Mouse (Mus musculus) small intestine, adult 2 months (tissue): Measurements from ENCODE around the gene Cldn15.

Experiments used
- CTCF ChIP-seq: fragments of 200-500 bp; IDR thresholded peaks from 2 replicates; pipeline ENCODE4 v1.5.1; 2012; ENCODE audit warnings: low read depth, mild to moderate bottlenecking, control low read depth, inconsistent platforms, low read length, moderate library complexity, mixed read lengths; ENCODE audit not compliant: insufficient replicate concordance, insufficient read length; ENCODE audit errors: extremely low read depth
- POLR2A ChIP-seq: fragments of 200-500 bp; IDR thresholded peaks from 2 replicates; pipeline ENCODE4 v1.6.1; 2012; ENCODE audit warnings: low read depth, mild to moderate bottlenecking, control low read depth, inconsistent platforms, low read length, moderate library complexity

GRCm38 (mm10) chr5:136933930-136934329 lies 32.5 kb upstream of the Cldn15 start:
- TF ChIP-seq CTCF: no peak
- no peak; the same call in 1 of the 2 replicates for TF ChIP-seq POLR2A
